8 mouse cellular contexts compared by ENCODE assay signal in genomic region chr8:127500206-127500605, GRCm38 (mm10).
DNase-seq lines count a peak whose midpoint lies in the region; ATAC-seq lines count a peak whose summit lies in the region.

No protein-coding gene starts in this region.

- no peak for ATAC-seq in heart, embryonic 12.5 days (ENCODE audit: insufficient number of reproducible peaks, low FRiP score)
- peak; percentile 91 for ATAC-seq in activated CD4-positive, CD25-positive, alpha-beta regulatory T cell, adult 4 months
- ATAC-seq in hindbrain, embryonic 14.5 days (ENCODE audit: low FRiP score) = no peak
- peak; percentile 67 for ATAC-seq in midbrain, embryonic 12.5 days (ENCODE audit: low FRiP score, low read depth)

- WGBS in heart, embryonic 12.5 days = 51% methylated on average over 7 of the region's 7 CpGs
- WGBS in hindbrain, embryonic 14.5 days = 3% methylated on average over 7 of the region's 7 CpGs
- 9% methylated on average over 7 of the region's 7 CpGs for WGBS in midbrain, embryonic 12.5 days

- H3K36me3 ChIP-seq in heart, embryonic 12.5 days = no peaks in the 10 kb centered on the region
- no peaks in the 10 kb centered on the region for H3K36me3 ChIP-seq in hindbrain, embryonic 14.5 days (replicated peaks; ENCODE audit: control insufficient read depth, insufficient read depth)
- no peaks in the 10 kb centered on the region for H3K36me3 ChIP-seq in midbrain, embryonic 12.5 days

- peaks cover 32% of the 10 kb centered on the region for H3K4me1 ChIP-seq in heart, embryonic 12.5 days (replicated peaks)
- peaks cover 25% of the 10 kb centered on the region for H3K4me1 ChIP-seq in hindbrain, embryonic 14.5 days (replicated peaks; ENCODE audit: control insufficient read depth, insufficient read depth, low read length)
- peaks cover 30% of the 10 kb centered on the region for H3K4me1 ChIP-seq in midbrain, embryonic 12.5 days

- no peaks in the 10 kb centered on the region for H3K27me3 ChIP-seq in heart, embryonic 12.5 days (replicated peaks)
- H3K27me3 ChIP-seq in hindbrain, embryonic 14.5 days (ENCODE audit: control insufficient read depth, insufficient read depth, low read length) = no peaks in the 10 kb centered on the region
- H3K27me3 ChIP-seq in midbrain, embryonic 12.5 days = no peaks in the 10 kb centered on the region

- no peak overlapping the region for H3K9ac ChIP-seq in heart, embryonic 12.5 days
- H3K9ac ChIP-seq in hindbrain, embryonic 14.5 days = peak overlapping the region; percentile 12; the same call in 1 of the 2 replicates
- H3K9ac ChIP-seq in midbrain, embryonic 12.5 days (replicated peaks) = no peak overlapping the region

- H3K27ac ChIP-seq in heart, embryonic 12.5 days (ENCODE audit: poor library complexity, severe bottlenecking) = no peak overlapping the region
- H3K27ac ChIP-seq in hindbrain, embryonic 14.5 days = peak overlapping the region; percentile 64
- peak overlapping the region; percentile 71; the same call in 1 of the 2 replicates for H3K27ac ChIP-seq in midbrain, embryonic 12.5 days (replicated peaks)

- intact Hi-C loops in heart, postnatal 14 days (cut with DNase I) = no loop called here

- H3K4me2 ChIP-seq in heart, embryonic 12.5 days = peak overlapping the region; percentile 43; the same call in 1 of the 2 replicates
- peak overlapping the region; percentile 13 for H3K4me2 ChIP-seq in hindbrain, embryonic 14.5 days (replicated peaks)
- peak overlapping the region; percentile 8; the same call in 1 of the 2 replicates for H3K4me2 ChIP-seq in midbrain, embryonic 12.5 days (replicated peaks)

- DNase-seq in heart, postnatal 14 days = no peak
- DNase-seq in hindbrain, embryonic 14.5 days (ENCODE audit: low spot score) = peak; percentile 42
- DNase-seq in thymus, postnatal 4 days = peak; percentile 52
- no peak for DNase-seq in layer of hippocampus, postnatal 25 days (ENCODE audit: extremely low spot score in 1 of 2, low spot score in 1 of 2)
- no peak for DNase-seq in adrenal gland, adult 18-20 months (ENCODE audit: low spot score in 2 of 2)

- 0 out of 2 replicates have a peak overlapping the region, but pooled peaks have one; percentile 5 for H3K4me3 ChIP-seq in heart, embryonic 12.5 days
- no peak overlapping the region for H3K4me3 ChIP-seq in hindbrain, embryonic 14.5 days (replicated peaks; ENCODE audit: low read length)
- no peak overlapping the region for H3K4me3 ChIP-seq in midbrain, embryonic 12.5 days

- H3K9me3 ChIP-seq in heart, embryonic 12.5 days (replicated peaks) = no peaks in the 10 kb centered on the region
- no peaks in the 10 kb centered on the region for H3K9me3 ChIP-seq in hindbrain, embryonic 14.5 days (ENCODE audit: control insufficient read depth, low read length)
- H3K9me3 ChIP-seq in midbrain, embryonic 12.5 days = no peaks in the 10 kb centered on the region

Comparison
In these comparisons a context has a peak if more than half of its experiments do, and no peak if none do; other contexts are left out.
1. ATAC-seq: peak in activated CD4-positive, CD25-positive, alpha-beta regulatory T cell, adult 4 months (single experiment) and midbrain, embryonic 12.5 days (single experiment); none in heart, embryonic 12.5 days (single experiment) and hindbrain, embryonic 14.5 days (single experiment).
2. DNase-seq: peak in hindbrain, embryonic 14.5 days (single experiment) and thymus, postnatal 4 days (single experiment); none in heart, postnatal 14 days (0 of 2), layer of hippocampus, postnatal 25 days (0 of 2) and adrenal gland, adult 18-20 months (0 of 2).
3. Peak in every context shown above with its lines, with median percentiles within 50 percentile points of each other: H3K4me2 ChIP-seq.